Mouse (Mus musculus) mouse trophoblast stem cell (cell line): ENCODE data around the gene Elac2.

Experiments
- in situ Hi-C, 2 experiments: fragments of 300-500 bp; cut with MseI, MboI; formaldehyde crosslinking; loops; 2 replicates in 1 of 2; 3 replicates in 1 of 2; pipeline ENCODE4 v1.15.1; 2025

The Elac2 gene

DNA sequence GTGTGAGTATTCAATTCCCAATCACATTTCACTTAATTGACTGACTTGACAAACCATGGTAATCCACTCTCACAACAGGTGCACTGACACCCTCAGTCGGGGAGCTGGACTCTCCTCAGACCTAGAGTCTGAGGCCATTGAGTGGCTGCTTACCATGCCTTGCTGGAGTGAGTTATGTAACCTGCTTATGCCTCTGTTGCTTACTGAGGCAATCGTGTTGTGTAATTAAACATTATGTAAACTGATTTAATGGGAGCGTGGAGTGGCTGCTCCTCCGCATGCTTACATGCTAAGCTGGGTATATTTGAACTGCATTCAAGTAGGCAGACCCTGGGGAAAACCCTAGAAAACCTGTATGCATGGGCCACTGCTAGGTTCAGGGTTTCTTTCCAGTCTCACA is 41.9 kb downstream of the Elac2 start:
- in situ Hi-C loops, result no loop called here

DNA sequence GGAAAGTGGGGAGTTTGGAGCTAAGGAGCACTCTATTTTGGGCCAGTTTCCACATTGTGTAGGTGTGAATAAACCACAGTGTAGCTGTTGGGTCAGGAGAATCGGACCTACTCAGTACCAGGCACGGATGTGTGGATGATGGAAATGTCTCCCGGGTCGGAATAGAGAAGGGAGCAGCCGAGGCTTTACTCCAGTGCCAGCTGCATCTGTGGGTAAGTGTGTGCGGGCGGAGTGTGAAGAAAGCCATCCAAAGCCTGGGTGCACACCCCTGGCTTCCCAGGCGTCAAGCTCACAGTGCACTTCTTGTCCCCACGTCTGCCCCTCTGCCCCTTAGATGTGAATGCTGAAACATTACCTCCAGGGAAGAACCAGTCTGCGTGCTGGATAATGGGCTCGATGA is 43.9 kb downstream of the Elac2 start:
- in situ Hi-C loops, result no loop called here

GRCm38 (mm10) chr11:65028049-65028448 is 49.2 kb downstream of the Elac2 start:
- in situ Hi-C loops, result no loop called here

GRCm38 (mm10) chr11:65030201-65030600 is 51.4 kb downstream of the Elac2 start:
- in situ Hi-C loops, result no loop called here

DNA sequence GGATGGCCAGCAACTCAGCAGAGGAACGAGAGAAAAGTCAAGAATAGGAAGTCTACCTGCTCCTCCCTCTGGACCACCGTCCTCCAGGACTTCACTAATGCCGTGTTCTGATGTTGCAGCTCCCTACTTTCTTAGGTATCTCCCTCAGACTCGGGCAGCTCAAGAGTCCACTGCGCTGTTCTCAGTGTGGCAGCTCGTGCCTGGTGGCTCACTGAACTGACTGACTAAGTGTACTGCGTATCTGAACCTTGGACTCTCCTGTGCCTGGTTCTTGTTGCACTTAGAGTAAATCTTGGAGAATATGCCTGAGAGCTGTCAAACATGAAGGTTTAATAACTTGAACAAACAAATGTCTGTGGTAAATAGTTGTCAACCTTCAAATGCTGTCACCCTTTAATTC is 53.4 kb downstream of the Elac2 start:
- in situ Hi-C loops, result no loop called here

DNA sequence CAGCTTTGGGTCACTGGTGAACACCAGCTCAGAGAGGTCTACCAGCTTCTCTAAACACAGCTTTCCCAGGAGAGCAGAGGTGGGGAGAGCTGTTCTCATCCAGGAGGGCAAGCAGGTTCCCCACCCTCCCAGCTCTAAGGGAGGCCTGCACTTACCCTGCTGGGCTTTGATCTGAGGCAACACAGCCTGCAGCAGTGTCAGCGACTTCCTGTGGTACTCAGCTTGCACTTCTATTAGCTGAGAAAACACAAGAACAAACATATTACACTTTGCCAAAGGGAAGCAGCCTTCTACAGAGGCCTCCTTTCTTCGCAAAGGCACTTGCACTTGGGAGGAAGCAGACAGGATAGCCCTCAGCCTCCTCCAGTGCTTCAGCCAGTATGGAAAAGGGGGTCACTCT is 60.2 kb downstream of the Elac2 start:
- in situ Hi-C loops, result no loop called here

GRCm38 (mm10) chr11:65039517-65040095 is 60.8 kb downstream of the Elac2 start:
- in situ Hi-C loops, result no loop called here

DNA sequence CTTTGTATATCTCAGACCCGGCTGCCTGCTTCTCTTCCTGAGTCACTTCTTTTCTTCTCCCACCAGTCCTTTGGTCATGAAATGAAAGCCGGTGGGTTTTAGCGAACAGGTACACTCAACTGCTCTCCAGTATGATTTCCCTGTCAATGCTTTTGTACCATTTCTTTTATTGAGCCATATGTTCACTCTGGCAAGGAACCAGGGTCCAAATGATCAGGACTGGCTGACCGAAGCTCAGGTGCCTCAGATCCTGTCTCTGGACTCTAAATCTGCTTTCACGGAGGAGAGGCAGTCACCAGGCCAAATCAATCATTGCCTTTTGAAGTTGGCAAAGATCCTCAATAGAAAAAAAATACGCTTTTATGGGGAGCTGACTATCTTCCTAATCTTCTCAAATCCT is 61.7 kb downstream of the Elac2 start:
- in situ Hi-C loops, result no loop called here

- in situ Hi-C loops, result no loop called here
Measured at GRCm38 (mm10) chr11:65049090-65049489, 70.3 kb downstream of the Elac2 start.

GRCm38 (mm10) chr11:65050819-65051218 is 72.0 kb downstream of the Elac2 start:
- in situ Hi-C loops, result no loop called here
